Mouse (Mus musculus): Measurements from ENCODE around the gene Ldhc.
"Not testable (repeated sequence)": the region's sequence is repeated elsewhere in the genome, so short reads cannot be mapped to it uniquely, and the experiment has no call there.

Gene Ldhc

GRCm38 (mm10) chr7:46843576-46843975 is 17.4 kb upstream of the Ldhc start:
- peak; percentile 49 to 52 for DNase-seq

DNA sequence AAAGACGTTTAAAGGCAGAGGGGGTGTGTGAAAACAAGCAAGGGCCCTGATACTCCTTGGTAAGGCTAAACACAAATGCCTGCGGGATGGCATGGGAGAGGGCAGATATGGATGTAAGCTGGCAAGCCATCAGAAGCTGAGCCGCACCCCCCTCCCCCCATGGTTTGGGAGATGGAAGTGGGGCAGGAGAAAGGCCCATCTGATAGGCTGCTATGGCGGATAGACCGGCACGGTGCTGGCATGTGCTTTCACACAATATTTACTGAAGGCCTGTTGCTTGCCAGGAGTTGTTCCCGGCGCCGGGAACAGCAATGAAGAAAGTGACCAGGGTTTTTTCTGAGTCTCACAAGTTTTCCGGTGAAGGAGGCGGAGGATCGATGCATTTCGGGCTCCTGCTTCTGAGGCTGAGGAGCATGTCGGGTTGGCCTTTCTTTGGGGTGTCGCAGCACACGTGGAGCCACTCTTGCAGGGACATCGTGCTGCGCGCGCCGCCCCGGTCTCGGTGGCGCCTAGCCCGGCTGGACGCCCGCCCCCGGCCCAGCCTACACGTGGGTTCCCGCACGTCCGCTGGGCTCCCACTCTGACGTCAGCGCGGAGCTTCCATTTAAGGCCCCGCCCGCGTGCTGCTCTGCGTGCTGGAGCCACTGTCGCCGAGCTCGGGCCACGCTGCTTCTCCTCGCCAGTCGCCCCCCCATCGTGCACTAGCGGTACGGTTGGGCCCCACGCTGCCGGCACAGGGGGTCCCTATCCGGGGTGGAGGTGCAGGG is 15.6 kb upstream of the Ldhc start:
- DNase-seq: peak; percentile 97

DNA sequence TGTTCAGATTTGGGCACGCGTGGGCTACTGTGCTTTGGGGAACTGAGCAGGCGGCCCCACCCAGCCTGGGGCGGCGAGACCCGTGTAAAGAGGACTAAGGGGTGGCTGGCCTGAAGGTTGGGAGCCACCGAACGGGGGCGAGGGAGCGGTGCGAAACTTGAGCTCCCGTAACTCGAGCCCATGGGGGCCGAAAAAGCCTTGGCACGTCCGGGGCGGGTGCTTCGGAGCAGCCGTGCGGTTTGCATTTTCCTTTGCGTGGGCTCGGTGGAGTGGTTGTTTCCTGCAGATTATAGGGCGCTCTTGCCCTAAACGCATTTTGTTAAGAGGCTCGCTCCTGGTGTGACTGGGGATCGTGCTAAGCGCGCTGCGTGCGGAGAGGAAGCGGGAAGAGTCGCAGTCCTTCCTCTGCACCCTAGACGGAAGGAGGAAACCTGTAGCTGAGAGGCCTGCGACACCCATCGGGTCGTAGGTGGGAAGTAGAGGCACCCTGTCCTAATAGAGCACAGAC is 15.0 kb upstream of the Ldhc start:
- no peak for DNase-seq

DNA sequence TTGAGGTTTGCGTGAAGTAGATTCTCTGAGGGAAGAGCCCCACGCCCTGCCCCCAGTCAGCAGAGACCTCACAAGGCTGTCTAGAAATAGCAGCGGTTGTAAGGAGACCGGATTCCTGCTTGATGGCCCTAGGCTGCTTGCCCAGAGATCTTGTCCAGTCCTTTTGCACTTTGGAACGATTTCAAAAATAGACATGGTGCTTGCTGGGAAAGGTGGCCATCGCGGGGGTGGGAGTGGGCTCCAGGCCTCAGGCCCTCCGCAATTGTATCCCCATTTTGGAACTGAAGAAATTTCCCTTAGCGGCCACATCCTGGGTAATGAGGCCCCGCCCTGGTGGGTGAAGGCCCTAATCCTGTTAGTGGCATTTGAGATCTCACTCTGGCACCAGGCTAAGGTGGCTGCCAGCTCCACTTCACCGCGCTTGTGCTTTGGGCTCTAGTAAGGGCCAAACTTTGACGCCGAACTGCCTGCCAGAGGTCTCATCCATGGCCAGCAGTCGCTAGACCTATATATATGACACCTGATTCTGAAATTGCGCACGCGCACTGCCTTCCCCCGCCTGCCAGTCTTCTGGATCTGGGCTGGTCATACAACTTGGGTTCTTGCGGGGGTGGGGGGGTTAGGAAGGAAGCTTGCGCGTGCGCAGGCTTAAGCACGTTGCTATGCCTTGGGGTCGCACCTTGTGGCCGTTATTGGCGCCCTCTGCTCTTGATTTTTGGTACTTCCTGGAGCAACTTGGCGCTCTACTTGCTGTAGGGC is 14.3 kb upstream of the Ldhc start:
- DNase-seq: peak; percentile 84 to 87

GRCm38 (mm10) chr7:46849287-46849686 is 11.7 kb upstream of the Ldhc start:
- DNase-seq: no peak

DNA sequence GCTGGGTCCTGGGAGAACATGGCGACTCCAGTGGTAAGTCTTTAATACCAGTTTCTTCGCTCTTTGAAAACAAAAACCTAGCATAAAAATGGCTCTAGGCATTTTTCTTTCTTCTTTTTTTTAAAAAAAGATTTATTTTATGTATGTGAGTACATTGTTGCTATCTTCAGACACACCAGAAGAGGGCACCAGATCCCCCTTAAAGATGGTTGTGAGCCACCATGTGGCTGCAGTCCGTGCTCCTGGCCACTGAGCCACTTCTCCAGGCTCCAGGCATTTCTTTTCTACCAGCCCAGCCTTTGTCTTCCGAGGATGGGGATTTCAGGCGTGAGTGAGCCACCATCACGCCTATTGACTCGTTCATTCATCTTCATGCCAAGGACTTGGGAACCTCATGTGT is 10.0 kb upstream of the Ldhc start:
- DNase-seq: peak in 1 of 2 experiments; percentile 37

DNA sequence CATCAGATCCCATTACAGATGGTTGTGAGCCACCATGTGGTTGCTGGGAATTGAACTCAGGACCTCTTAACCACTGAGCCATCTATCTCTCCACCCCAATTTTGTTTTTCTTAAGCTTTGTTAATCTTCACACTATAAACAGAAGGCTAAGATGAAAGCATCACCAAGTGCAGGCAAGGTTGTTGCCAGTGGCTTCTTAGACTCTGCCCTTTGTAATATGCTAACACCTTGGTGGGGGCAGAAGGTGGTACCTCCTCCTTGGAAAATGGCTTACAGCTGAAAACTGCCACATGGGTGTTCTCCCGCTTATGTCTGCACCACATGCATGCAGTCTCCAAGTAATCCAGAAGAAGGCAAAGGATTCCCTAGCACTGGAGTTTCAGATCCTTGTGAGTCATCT is 8.3 kb upstream of the Ldhc start:
- no peak for DNase-seq

DNA sequence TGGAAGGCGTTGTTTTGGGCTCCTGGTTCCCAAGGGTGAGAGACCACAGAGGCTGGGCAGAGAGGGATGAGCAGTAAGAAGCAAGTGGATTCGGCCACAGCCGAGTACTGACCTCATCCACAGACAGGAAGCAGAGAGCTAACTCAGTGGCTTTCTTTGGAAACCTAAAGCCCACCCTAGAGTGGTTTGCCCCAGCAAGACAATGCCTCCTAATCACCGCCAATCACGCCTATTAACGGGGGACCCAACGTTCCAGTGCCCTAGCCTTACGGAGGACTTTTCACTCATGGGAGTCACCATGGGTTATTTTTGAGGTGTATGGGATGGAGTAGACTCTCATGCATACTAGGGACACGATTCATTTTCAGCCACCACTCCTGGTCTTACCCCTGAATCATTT is 7.6 kb upstream of the Ldhc start:
- no peak for DNase-seq

GRCm38 (mm10) chr7:46855866-46856560 is 5.0 kb upstream of the Ldhc start:
- no peak for DNase-seq

- no peak for DNase-seq
Measured at GRCm38 (mm10) chr7:46857436-46857835, 3.6 kb upstream of the Ldhc start.

GRCm38 (mm10) chr7:46859031-46859430 is 2.0 kb upstream of the Ldhc start:
- no peak for DNase-seq

DNA sequence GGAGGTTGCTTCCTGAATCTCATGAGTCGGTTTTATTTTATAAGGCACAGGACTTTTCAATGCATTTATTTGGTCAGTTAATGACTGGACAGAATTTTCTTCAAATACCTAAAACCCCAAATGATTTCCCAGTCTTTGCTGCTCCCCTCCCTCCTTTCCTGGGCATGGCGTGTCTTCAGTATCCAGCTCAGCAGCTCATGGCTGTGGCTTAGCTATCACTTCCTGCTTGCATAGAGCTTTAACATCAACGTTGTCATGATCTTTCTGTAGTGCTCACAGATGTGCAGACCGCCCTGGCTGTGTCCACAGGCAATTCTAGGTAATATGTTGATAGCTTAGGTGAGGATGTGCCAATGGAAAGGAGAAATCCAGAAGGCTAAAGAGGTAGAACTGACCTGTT is 11.0 kb downstream of the Ldhc start:
- DNase-seq: no peak

DNA sequence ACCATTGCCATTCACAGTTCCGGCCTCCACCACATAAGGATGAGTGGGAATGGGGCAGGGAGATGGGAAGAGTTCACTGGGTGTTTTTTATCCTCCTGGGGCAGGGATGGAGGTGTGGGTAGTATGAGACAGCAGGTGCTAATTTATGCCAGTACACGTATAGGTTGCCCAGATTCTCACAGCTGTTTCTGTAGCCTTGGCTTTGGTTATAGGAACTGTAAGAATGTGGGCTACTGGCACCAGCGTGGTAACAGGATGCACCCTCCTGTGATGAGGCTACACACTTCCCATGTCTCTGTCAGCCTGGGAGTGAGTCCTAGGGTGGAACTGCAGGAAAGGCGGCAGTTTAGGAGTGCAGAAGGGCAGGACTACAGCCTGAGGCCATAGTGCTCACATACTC is 15.8 kb downstream of the Ldhc start:
- no peak for DNase-seq

DNA sequence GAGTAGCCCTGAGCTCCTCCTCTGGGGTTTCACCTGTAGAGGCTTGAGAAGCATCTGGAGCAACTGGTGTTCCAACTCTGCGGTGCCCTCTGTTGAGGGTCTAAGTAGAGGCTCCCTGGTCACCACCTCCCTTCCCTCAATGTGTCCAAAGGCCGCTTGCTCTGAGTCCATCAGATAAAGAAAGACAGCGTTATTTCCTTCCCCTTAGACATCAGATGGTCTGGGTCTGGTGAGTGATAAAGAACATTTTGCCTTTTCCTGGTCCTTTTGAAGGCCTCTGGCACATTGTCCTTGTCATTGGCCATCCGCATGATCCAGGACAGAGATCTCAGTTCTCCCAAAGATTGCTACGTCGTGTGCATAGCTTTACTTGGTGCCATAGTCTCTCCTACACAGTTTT is 16.3 kb downstream of the Ldhc start:
- no peak for DNase-seq

DNA sequence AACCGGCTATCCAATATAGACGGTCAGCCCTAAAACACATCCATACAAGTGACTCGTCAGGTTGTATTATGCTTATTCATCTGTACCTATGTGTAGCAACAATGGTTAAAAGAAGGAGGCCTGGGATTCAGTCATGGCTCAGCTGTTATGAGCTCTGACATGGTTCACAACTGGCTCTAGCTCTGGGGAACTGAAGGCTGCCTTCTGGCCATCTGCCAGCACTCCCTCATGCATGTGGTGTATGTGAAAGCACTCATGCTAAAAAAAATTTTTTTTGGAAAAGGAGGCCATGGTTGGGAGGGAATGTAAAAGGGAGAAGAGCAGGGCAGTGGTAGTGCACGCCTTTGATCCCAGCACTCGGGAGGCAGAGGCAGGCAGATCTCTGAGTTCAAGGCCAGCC is 18.8 kb downstream of the Ldhc start:
- DNase-seq: peak; percentile 23 to 38

GRCm38 (mm10) chr7:46880992-46881391 is 20.0 kb downstream of the Ldhc start:
- no peak for DNase-seq

- not testable (repeated sequence) for DNase-seq
Measured at GRCm38 (mm10) chr7:46881941-46882340, 20.9 kb downstream of the Ldhc start.

DNA sequence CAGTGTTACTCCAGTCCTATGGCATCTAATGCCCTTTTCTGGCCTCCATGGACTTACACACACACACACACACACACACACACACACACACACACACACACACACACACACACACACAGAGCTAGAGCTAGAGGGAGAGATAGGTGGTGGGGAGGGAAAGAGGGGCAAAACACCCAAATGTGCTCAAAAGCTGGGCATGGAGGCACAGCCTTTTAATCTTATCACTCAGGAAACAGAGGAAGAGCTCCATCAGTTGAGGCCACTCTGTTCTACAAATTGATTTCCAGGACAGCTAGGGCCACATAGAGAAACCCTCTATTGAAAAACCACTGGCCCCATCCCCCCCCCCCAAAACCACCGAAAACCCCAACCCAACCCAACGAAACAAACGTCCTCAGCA is 22.3 kb downstream of the Ldhc start:
- no peak for DNase-seq

DNA sequence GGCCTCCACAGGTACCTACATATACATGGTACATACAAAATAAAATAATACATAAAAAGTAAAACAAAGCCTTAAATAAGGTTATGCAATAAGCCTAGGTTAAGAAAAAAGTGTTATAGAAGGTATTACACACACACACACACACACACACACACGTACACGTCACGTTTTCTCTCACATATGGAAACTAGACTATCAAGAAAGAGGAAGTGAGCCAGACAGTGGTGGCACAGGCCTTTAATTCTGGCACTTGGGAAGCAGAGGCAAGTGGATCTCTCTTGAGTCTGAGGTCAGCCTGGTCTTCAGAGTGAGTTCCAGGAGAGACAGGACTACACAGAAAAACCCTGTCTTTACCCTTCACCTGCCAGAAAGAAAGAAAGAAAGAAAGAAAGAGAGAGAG is 34.5 kb downstream of the Ldhc start:
- no peak for DNase-seq

DNA sequence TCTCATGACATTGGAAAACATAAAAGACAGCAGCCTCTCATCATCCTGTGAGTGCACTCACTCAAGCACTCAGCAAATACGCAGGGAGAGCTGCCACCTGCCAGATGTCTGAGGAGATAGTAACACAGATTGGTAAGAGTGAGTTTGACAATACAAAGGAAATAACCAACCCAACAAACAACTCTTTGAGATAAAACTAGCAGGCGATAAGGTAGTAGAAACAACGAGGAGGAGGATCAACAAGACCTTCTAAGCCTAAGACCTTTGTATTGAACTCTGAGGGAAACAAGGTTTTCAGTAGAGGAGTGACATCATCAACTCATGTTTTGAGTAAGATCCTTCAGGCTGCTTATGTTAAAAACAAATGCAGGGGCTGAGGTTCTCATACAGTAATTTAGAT is 38.3 kb downstream of the Ldhc start:
- no peak for DNase-seq

DNA sequence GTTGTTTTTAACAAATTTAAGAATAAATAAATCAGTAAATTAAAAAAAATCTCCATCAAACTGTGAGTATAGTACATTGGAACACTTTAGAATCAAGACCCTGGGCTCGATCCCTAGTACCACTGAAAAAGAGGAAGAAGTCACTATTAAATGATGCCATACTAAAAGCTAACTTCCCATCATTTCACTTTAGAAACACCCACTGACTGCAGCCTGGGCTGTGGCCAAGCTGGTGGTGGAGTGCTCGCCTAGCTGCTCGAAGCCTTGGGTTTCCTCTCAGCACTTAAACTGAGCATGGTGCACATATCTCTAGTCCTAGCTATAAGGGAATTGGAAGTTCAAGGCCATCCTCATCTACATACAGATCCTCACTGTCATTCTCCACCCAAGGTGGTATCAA is 50.2 kb downstream of the Ldhc start:
- DNase-seq: no peak

GRCm38 (mm10) chr7:46916376-46916775 is 55.4 kb downstream of the Ldhc start:
- DNase-seq: no peak

GRCm38 (mm10) chr7:46918678-46919371 is 57.8 kb downstream of the Ldhc start:
- peak; percentile 9 to 10 for DNase-seq
